Mouse (Mus musculus) spleen, postnatal 36 days (tissue): ENCODE results near the gene Hapln1.

Experiments
- DNase-seq, 2 experiments: peaks; one replicate each; pipeline ENCODE4 v3.0.0; 2022; ENCODE audit warnings: low spot score in 2 of 2, mixed read lengths in 1 of 2

Hapln1 gene

DNA sequence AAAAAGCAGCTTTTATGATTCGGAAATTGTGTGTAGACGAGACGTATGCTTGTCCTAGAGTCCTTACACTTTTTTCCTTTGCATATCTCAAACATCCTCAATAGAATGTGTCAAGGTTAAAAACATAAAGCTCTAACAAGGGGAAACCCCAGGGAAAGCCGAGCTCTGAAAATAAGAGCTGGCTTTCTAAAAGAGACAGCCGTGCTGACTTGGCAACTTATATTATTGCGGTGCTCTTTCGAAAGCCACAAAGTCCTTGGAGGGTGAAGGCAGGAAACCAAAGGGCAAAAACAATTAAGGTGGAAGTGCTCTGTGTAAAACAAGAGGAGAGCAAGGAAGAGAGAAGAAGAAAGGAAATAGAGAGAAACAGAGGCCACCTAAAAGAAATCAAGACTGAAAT lies 60.9 kb downstream of the Hapln1 start:
- DNase-seq = no peak

DNA sequence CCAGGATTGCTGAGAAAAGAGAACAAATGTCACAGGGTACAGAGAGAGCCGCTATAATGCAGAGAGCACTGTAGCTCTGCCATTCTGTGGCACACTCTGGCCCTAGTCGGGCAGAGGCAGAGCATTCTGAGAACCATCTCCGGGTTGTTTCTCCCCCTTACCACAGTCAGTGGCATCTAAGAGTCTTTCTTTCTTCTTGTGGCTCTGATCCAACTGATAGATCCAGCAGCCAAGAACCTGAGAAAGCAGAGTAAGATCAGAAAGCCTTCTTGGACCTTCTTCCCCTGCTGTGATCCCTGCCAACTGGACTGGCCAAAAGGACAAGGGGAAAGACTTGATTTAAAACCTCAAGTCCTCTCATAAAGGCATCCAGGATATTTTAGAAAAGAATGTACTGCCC lies 63.7 kb downstream of the Hapln1 start:
- no peak for DNase-seq

DNA sequence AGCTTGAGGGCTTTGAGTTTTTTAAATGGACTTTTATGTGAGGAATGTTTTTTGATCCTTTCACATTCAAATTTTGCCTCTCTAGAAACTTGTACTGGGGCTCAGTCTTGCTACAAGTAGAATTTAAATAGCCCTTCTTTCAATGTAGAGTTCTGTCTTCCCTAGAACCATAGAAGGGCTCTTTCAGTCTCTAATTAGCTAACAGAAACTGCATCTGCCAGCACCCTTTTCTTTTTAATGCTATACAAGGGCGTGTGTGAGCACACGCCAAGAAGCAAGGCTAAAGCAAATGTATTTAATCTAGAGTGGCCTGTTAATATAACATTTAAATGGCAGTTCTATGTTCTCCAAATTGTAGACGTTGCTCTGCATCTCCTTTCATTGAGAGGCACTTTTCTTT lies 67.8 kb downstream of the Hapln1 start:
- no peak for DNase-seq

DNA sequence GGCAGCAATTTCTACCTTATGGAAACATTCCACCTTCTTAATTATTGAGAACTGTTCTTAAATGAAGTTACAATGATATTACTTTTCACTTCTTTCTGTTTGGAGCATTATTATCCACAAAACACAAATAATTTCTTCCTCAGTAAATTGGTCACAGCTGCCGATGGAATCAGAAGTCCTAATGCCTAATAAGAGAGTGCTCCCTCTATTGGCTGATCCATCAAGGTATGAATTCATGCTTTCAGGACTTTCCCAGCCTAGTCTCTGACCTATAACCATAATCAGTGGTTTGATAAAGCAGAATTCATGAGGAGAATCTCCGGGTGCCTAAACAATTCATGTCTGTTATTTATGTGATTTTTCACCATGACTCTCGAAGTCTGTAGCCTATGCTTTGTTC lies 79.5 kb downstream of the Hapln1 start:
- no peak for DNase-seq

DNA sequence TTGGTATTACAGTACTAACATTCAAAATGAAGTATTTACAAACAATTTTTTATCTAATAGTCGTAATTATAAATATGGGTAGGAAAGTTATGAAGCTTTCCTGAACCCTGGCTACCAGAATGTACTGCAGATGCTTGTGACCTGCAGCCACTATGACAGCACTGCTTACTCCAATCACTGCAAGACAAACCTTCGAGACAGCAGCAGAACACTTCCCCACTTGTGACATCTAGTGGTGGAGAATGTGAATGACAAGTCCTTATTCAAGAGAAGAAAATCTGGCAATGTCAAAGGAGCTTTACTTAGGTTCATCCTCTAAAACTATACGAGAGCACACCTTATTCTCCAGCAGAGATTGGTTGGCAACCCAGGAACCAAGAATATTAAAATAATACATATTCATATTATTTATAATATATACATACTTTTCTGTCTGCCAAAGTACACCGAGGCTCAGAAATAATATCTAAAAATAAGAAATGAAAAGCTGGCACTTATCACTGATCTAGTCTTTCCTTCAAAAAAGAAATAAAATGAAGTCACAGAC lies 94.6 kb downstream of the Hapln1 start:
- DNase-seq = no peak

DNA sequence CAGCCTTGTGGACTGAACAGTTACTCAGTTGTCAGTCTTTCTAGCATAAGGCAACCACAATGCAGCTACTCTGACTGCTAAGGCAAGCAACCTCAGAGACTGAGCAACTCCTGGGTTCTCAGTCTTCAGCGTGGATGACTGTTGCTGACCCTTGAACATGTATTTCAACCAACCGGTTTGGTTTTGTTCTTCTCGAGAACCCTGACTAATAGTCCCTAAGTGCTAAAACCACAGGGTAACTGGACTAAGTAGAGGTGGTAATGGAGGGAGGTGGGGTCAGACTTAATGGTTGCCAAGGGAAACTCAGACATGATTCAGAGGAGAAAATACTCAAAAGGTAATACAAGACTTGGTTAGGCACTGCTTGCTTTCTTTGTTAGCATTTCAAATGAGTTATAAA lies 97.4 kb downstream of the Hapln1 start:
- no peak for DNase-seq

DNA sequence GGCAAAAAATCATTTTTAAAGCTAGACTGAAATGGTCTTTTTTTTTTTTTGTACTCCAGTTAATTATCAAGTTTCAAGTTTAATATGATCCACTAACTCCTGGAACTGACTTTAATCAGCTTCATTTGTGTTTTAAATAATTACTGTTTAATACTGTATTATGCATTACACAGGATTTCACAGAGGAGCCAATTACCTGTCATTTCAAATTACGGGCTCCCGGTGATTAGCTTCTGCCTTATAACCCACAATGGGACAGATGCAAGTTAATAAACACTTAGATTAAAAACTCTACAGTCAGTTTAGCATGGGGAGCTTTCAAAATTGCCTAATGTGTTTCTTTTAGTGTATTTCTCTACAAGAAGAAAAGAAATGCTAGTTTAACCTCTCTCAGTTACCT lies 106.0 kb downstream of the Hapln1 start:
- DNase-seq = no peak

DNA sequence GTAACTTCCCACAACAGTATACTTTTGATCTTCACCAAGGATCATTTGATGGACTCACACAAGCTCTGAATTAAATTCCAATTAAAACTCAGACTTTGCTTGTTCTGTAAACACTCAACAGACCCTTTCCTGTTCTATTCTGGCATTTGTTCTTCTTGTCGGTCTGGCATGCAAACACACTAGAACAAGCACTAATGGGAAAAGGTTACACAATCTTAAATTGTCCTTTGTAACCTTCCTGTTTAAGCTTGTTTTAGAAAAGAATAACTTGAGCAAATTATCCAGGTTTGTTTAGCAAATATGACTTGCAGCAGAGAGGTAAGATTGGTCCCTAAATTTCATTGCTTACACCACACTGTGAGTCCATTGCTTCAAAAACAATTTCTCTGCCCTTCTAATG lies 113.2 kb downstream of the Hapln1 start:
- DNase-seq = no peak

DNA sequence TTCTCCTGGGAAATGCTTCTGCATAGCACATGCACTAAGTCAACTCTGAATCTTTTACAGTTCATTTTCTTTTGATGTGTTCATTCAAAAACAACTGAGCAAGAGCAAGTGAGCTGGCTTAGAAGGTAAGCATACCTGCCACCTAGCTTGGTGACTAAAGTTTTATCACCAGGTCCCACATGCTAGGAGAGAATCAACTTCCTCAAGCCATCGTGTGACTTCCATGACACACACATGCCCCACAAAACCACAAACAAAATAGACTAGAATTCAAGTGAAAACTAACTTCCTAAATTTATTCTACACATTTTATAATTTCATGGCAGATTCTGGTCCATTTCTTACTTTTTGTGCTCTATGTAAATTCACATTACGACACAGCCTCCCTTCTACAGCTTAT lies 113.7 kb downstream of the Hapln1 start:
- DNase-seq = no peak

DNA sequence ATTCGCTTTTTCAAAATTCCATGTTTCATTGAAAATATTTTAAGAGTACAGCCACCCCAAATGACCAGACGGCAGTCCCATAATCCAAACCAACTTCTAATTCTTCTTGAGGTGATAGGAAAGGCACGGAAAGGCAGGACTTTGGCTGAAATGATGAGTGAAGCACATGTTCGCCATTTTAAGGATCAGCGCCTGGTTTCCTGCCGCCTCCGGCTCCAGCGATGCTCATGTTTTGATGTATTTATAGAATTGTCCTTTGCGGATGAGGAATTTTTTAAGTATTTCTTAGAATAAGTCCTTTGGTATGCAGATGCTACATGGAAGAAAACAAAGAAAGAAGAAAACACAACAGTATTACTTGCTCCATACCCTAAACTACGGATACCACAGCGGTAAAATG lies 117.5 kb downstream of the Hapln1 start:
- no peak for DNase-seq
